Mouse (Mus musculus): Measurements from ENCODE around the gene Ttll3. TPM values are rescaled to one million over a fixed set of nuclear protein-coding genes. Genes with fewer than 3 reads are reported as not detected.

Gene Ttll3
- 1 to 10 TPM; 1.0 to 1.4 TPM for total RNA-seq (2021)

- no peak for DNase-seq (ENCODE audit: low spot score)
- intact Hi-C loops (cut with DNase I), result no loop called here
These were observed at the start of gene Ttll3 for GRCm38 (mm10) chr6:113388960-113389359. Ttll3 (plus strand) TSS chr6:113389260.

GRCm38 (mm10) chr6:113341574-113341973, 47.5 kb upstream of the Ttll3 start:
- no peak for DNase-seq (ENCODE audit: low spot score)
- intact Hi-C loops (cut with DNase I), result loop anchor here (5.0 kb wide), 1 partner anchor 36 kb away; the partner anchor contains the start of genes Arpc4 and Tada3

- no peak for DNase-seq (ENCODE audit: low spot score)
- intact Hi-C loops (cut with DNase I), result loop anchor here (5.0 kb wide), 1 partner anchor 35 kb away; the partner anchor contains the start of genes Arpc4 and Tada3
These were observed 46.8 kb upstream of the Ttll3 start for GRCm38 (mm10) chr6:113342297-113342696.

- DNase-seq (ENCODE audit: low spot score), result peak; percentile 80
- intact Hi-C loops (cut with DNase I), result loop anchor here (5.0 kb wide), 1 partner anchor 34 kb away; the partner anchor contains the start of genes Arpc4 and Tada3
These were observed 45.6 kb upstream of the Ttll3 start, which contains the start of gene Camk1 for GRCm38 (mm10) chr6:113343177-113344092. Camk1 (minus strand) TSS chr6:113343984.

GRCm38 (mm10) chr6:113344321-113344720, 44.7 kb upstream of the Ttll3 start:
- intact Hi-C loops (cut with DNase I), result loop anchor here (5.0 kb wide), 1 partner anchor 33 kb away; the partner anchor contains the start of genes Arpc4 and Tada3
- peak; percentile 76 for DNase-seq (ENCODE audit: low spot score)

GRCm38 (mm10) chr6:113346897-113347296, 42.2 kb upstream of the Ttll3 start:
- intact Hi-C loops (cut with DNase I), result no loop called here
- no peak for DNase-seq (ENCODE audit: low spot score)

- DNase-seq (ENCODE audit: low spot score), result no peak
- intact Hi-C loops (cut with DNase I), result no loop called here
These were observed 38.5 kb upstream of the Ttll3 start for GRCm38 (mm10) chr6:113350538-113350937.

- intact Hi-C loops (cut with DNase I), result no loop called here
- DNase-seq (ENCODE audit: low spot score), result no peak
These were observed 37.9 kb upstream of the Ttll3 start for GRCm38 (mm10) chr6:113351161-113351560.

GRCm38 (mm10) chr6:113351653-113352052, 37.4 kb upstream of the Ttll3 start:
- no peak for DNase-seq (ENCODE audit: low spot score)
- intact Hi-C loops (cut with DNase I), result no loop called here

- no peak for DNase-seq (ENCODE audit: low spot score)
- intact Hi-C loops (cut with DNase I), result no loop called here
These were observed 36.2 kb upstream of the Ttll3 start for GRCm38 (mm10) chr6:113352820-113353219.

GRCm38 (mm10) chr6:113353696-113354095, 35.4 kb upstream of the Ttll3 start:
- intact Hi-C loops (cut with DNase I), result no loop called here
- no peak for DNase-seq (ENCODE audit: low spot score)

- intact Hi-C loops (cut with DNase I), result no loop called here
- no peak for DNase-seq (ENCODE audit: low spot score)
These were observed 27.6 kb upstream of the Ttll3 start for GRCm38 (mm10) chr6:113361476-113361875.

- no peak for DNase-seq (ENCODE audit: low spot score)
- intact Hi-C loops (cut with DNase I), result no loop called here
These were observed 26.8 kb upstream of the Ttll3 start for GRCm38 (mm10) chr6:113362241-113362640.

- no peak for DNase-seq (ENCODE audit: low spot score)
- intact Hi-C loops (cut with DNase I), result no loop called here
These were observed 24.4 kb upstream of the Ttll3 start for GRCm38 (mm10) chr6:113364518-113365135.

- no peak for DNase-seq (ENCODE audit: low spot score)
- intact Hi-C loops (cut with DNase I), result no loop called here
These were observed 22.4 kb upstream of the Ttll3 start for GRCm38 (mm10) chr6:113366639-113367038.

GRCm38 (mm10) chr6:113367574-113367973, 21.5 kb upstream of the Ttll3 start:
- intact Hi-C loops (cut with DNase I), result no loop called here
- DNase-seq (ENCODE audit: low spot score), result no peak

- intact Hi-C loops (cut with DNase I), result no loop called here
- no peak for DNase-seq (ENCODE audit: low spot score)
These were observed 20.9 kb upstream of the Ttll3 start for GRCm38 (mm10) chr6:113368124-113368523.

GRCm38 (mm10) chr6:113368577-113368976, 20.5 kb upstream of the Ttll3 start:
- intact Hi-C loops (cut with DNase I), result no loop called here
- no peak for DNase-seq (ENCODE audit: low spot score)

GRCm38 (mm10) chr6:113370194-113370929, 18.7 kb upstream of the Ttll3 start:
- DNase-seq (ENCODE audit: low spot score), result no peak
- intact Hi-C loops (cut with DNase I), result no loop called here

- no peak for DNase-seq (ENCODE audit: low spot score)
- intact Hi-C loops (cut with DNase I), result no loop called here
These were observed 15.6 kb upstream of the Ttll3 start for GRCm38 (mm10) chr6:113373491-113373890.
